Mouse (Mus musculus) E14TG2a.4 (cell line): ENCODE results near the gene Ccdc155.

Experiments
- CTCF ChIP-seq: conservative IDR thresholded peaks from 2 replicates; pipeline ENCODE4 v1.5.1; 2014; ENCODE audit warnings: low read length
- POU5F1 ChIP-seq: IDR thresholded peaks from 2 replicates; pipeline ENCODE4 v1.6.1; 2014; ENCODE audit warnings: low read length, borderline replicate concordance

DNA sequence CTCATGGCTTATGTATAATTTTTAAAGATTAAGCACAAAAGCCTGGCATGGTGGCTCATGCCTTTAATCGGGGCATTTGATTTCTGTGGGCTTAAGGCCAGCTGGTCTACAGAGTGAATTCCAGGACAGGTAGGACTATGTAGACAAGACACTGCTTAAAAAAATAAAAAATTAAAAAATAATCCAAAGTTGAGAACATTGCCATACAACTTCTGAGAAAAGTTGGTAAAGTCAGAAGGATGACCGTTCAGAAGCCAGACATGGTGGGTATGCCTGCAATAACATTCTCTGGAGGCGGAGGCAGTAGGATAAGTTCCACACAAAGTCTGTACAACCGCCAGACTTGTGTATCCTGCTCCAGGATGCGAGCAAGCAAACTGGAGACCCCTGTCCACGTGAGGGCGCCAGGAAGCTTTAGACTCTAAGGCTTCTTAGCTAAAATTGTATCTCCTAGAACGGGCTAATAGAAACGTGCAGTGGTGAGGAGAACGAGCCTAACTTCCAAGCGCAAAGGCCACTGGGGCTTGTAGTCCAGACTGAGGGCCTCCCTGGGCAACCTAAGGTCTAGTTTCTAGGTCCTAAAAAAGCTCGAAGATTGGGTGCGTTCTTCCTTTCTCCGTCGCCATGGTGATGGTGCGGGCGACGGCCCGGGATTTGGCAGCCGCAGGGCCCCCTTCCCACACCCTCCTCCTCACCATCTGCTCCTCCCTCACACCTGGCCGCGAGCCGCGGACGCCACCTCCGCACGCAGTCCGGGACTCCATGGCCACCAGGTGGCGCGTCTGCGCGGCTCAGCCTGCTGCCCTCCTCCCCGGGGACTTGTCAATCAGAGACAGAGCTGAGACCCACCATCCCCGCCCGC lies 42.8 kb downstream of the Ccdc155 start:
- peak; percentile 15 for TF ChIP-seq CTCF
- TF ChIP-seq POU5F1: no peak
